Mouse (Mus musculus): Measurements from ENCODE around the gene Phb2.

- TF ChIP-seq CTCF (IDR thresholded peaks at IDR 0.05; ENCODE audit: low read depth, low read length) (no peak), GATA1 (IDR thresholded peaks at IDR 0.05; ENCODE audit: borderline replicate concordance, low read length) (no peak), TAL1 (conservative IDR thresholded peaks at IDR 0.05; ENCODE audit: low read depth, low read length) (no peak)
Observed at GRCm38 (mm10) chr6:124702102-124702783, 9.9 kb upstream of the Phb2 start.
